Mouse (Mus musculus): ENCODE results near the gene Yeats4. TPM values are rescaled to one million over a fixed set of nuclear protein-coding genes. Genes with fewer than 3 reads are reported as not detected.

The Yeats4 gene
- 25.7 and 26.1 TPM in 2 replicates for polyA plus RNA-seq (2012; rRNA removed)

GRCm38 (mm10) chr10:117224102-117224990 is at the start of gene Yeats4:
Yeats4 (minus strand) TSS chr10:117224507.

GRCm38 (mm10) chr10:117238603-117239002 is 14.3 kb upstream of the Yeats4 start, which contains the start of gene 9530003J23Rik:
9530003J23Rik (minus strand) TSS chr10:117238703.

Other genes starting within 250 kb of the Yeats4 start
- 0.09 TPM in 1 of 2 replicates, not detected in the other for gene Best3, start 238.2 kb downstream of the Yeats4 start, polyA plus RNA-seq (2012; rRNA removed)
- gene Lrrc10, start 179.2 kb downstream of the Yeats4 start, polyA plus RNA-seq (2012; rRNA removed) = not detected in 2 replicates
- 75.6 and 106 TPM in 2 replicates for gene Cct2, start 160.7 kb downstream of the Yeats4 start, polyA plus RNA-seq (2012; rRNA removed)
- gene Frs2, start 76.0 kb downstream of the Yeats4 start, polyA plus RNA-seq (2012; rRNA removed) = 15.6 and 17.2 TPM in 2 replicates
- not detected in 2 replicates for gene 9530003J23Rik, start 14.2 kb upstream of the Yeats4 start, polyA plus RNA-seq (2012; rRNA removed)
- gene Lyz2, start 57.8 kb upstream of the Yeats4 start, polyA plus RNA-seq (2012; rRNA removed) = 134 and 220 TPM in 2 replicates
- 1.5 and 3.1 TPM in 2 replicates for gene Lyz1, start 68.4 kb upstream of the Yeats4 start, polyA plus RNA-seq (2012; rRNA removed)
- 89.5 and 150 TPM in 2 replicates for gene Cpsf6, start 155.5 kb upstream of the Yeats4 start, polyA plus RNA-seq (2012; rRNA removed)